Mouse (Mus musculus) thymus, adult 2 months (tissue): ENCODE data around the gene C1qtnf1. TPM values are rescaled to one million over a fixed set of nuclear protein-coding genes. Genes with fewer than 3 reads are reported as not detected.
A peak's percentile ranks its signal among the peaks of the same experiment; 100 is the strongest.

Experiments
- DNase-seq: peaks from one replicate; pipeline ENCODE4 v3.0.0; 2021
- H3K27ac ChIP-seq: fragments of 200-500 bp; 2 replicates; pipeline ENCODE4 v1.5.1; 2012; ENCODE audit warnings: low read length, control low read depth; ENCODE audit not compliant: control insufficient read depth, insufficient read depth
- H3K27me3 ChIP-seq: fragments of 200-500 bp; 2 replicates; pipeline ENCODE4 v1.6.1; 2012; ENCODE audit warnings: mild to moderate bottlenecking, low read length, moderate library complexity, mixed read lengths; ENCODE audit not compliant: control insufficient read depth, insufficient read depth
- H3K36me3 ChIP-seq: fragments of 200-500 bp; 2 replicates; pipeline ENCODE4 v1.6.1; 2012; ENCODE audit warnings: mild to moderate bottlenecking, low read length, moderate library complexity; ENCODE audit not compliant: control insufficient read depth, insufficient read depth
- H3K4me1 ChIP-seq: fragments of 200-500 bp; replicated peaks from 2 replicates; pipeline ENCODE4 v1.6.1; 2012; ENCODE audit warnings: low read length; ENCODE audit not compliant: control insufficient read depth, insufficient read depth
- H3K4me3 ChIP-seq: fragments of 200-500 bp; 2 replicates; pipeline ENCODE4 v1.5.1; 2012; ENCODE audit warnings: mild to moderate bottlenecking, low read length, control low read depth, moderate library complexity; ENCODE audit not compliant: control insufficient read depth, insufficient read depth
- CTCF ChIP-seq: fragments of 200-500 bp; IDR thresholded peaks from 2 replicates; pipeline ENCODE4 v1.5.1; 2012; ENCODE audit warnings: mild to moderate bottlenecking, control low read depth, low read length, moderate library complexity, borderline replicate concordance; ENCODE audit not compliant: control insufficient read depth, poor library complexity, insufficient read depth; ENCODE audit errors: extremely low read depth
- POLR2A ChIP-seq: fragments of 200-500 bp; IDR thresholded peaks from 2 replicates; pipeline ENCODE4 v1.6.1; 2012; ENCODE audit warnings: mild to moderate bottlenecking, low read length, control low read depth, moderate library complexity; ENCODE audit not compliant: control insufficient read depth, poor library complexity, insufficient read depth; ENCODE audit errors: extremely low read depth
- WGBS: fragments of 180-500 bp; shearing (Covaris S2); methylation state at CpG from one replicate; pipeline ENCODE4 v1.1.7; 2018; 5-methylcytosine and 5-hydroxymethylcytosine counted together
- polyA plus RNA-seq: library from polyadenylated mRNA; depleted of rRNA; stranded (reverse); fragments of >200 nt; gene quantifications from 2 replicates; pipeline ENCODE4 v1.2.3, GENCODE M21; 2012

The C1qtnf1 gene
- polyA plus RNA-seq, 1 experiment: 10.6 TPM

GRCm38 (mm10) chr11:118486881-118487772 is 59.1 kb downstream of the C1qtnf1 start:
- Histone ChIP-seq H3K4me1 (peaks cover 4% of the 10 kb centered on the region; the same call in 1 of the 2 replicates), H3K27ac (no peak overlapping the region), H3K36me3 (peaks cover 37% of the 10 kb centered on the region), H3K27me3 (no peaks in the 10 kb centered on the region), H3K4me3 (no peak overlapping the region)
- no peak for DNase-seq
- 89% methylated on average over 29 of the region's 29 CpGs for WGBS
- TF ChIP-seq CTCF (no peak), POLR2A (no peak)

GRCm38 (mm10) chr11:118488191-118488906 is 60.3 kb downstream of the C1qtnf1 start:
- Histone ChIP-seq H3K27me3 (no peaks in the 10 kb centered on the region), H3K4me1 (peaks cover 4% of the 10 kb centered on the region; the same call in 1 of the 2 replicates), H3K27ac (no peak overlapping the region), H3K4me3 (no peak overlapping the region), H3K36me3 (peaks cover 29% of the 10 kb centered on the region)
- 92% methylated on average over 8 of the region's 8 CpGs for WGBS
- TF ChIP-seq POLR2A (no peak), CTCF (no peak)
- DNase-seq: no peak

- no peaks in the 10 kb centered on the region for H3K27me3 ChIP-seq
- no peak for DNase-seq
- no peak overlapping the region for H3K27ac ChIP-seq
- peaks cover 25% of the 10 kb centered on the region for H3K36me3 ChIP-seq
- WGBS: 93% methylated on average over 12 of the region's 12 CpGs
- no peak overlapping the region for H3K4me3 ChIP-seq
- TF ChIP-seq POLR2A (no peak), CTCF (no peak)
- peaks cover 4% of the 10 kb centered on the region; the same call in 1 of the 2 replicates for H3K4me1 ChIP-seq
These were observed 60.9 kb downstream of the C1qtnf1 start for GRCm38 (mm10) chr11:118488907-118489270.

- TF ChIP-seq POLR2A: no peak
- peak; percentile 95 for TF ChIP-seq CTCF
- 33% methylated on average over 22 of the region's 22 CpGs for WGBS
- H3K36me3 ChIP-seq: peaks cover 10% of the 10 kb centered on the region
- no peak overlapping the region for H3K4me3 ChIP-seq
- DNase-seq: peak; percentile 89
- H3K27ac ChIP-seq: no peak overlapping the region
- no peaks in the 10 kb centered on the region for H3K27me3 ChIP-seq
- H3K4me1 ChIP-seq: peaks cover 4% of the 10 kb centered on the region; the same call in 1 of the 2 replicates
These were observed 62.7 kb downstream of the C1qtnf1 start for GRCm38 (mm10) chr11:118490566-118491218.

GRCm38 (mm10) chr11:118491230-118491629 is 63.2 kb downstream of the C1qtnf1 start:
- H3K4me1 ChIP-seq: peaks cover 4% of the 10 kb centered on the region; the same call in 1 of the 2 replicates
- no peak overlapping the region for H3K27ac ChIP-seq
- no peaks in the 10 kb centered on the region for H3K27me3 ChIP-seq
- WGBS: 76% methylated on average over 7 of the region's 7 CpGs
- peaks cover 9% of the 10 kb centered on the region for H3K36me3 ChIP-seq
- TF ChIP-seq CTCF: no peak
- no peak for TF ChIP-seq POLR2A
- no peak for DNase-seq
- H3K4me3 ChIP-seq: no peak overlapping the region

GRCm38 (mm10) chr11:118493458-118493857 is 65.5 kb downstream of the C1qtnf1 start:
- Histone ChIP-seq H3K27me3 (no peaks in the 10 kb centered on the region; the same call in 1 of the 2 replicates), H3K27ac (no peak overlapping the region), H3K4me3 (no peak overlapping the region), H3K4me1 (peaks cover 4% of the 10 kb centered on the region; the same call in 1 of the 2 replicates), H3K36me3 (no peaks in the 10 kb centered on the region)
- no peak for TF ChIP-seq CTCF
- no peak for TF ChIP-seq POLR2A
- no peak for DNase-seq
- WGBS: 89% methylated on average over 2 of the region's 2 CpGs
